Mouse (Mus musculus) left cerebral cortex, postnatal 36 days (tissue): Measurements from ENCODE around the gene Mtfr1l. TPM values are rescaled to one million over a fixed set of nuclear protein-coding genes. Genes with fewer than 3 reads are reported as not detected.
"Not testable (repeated sequence)": the region's sequence is repeated elsewhere in the genome, so short reads cannot be mapped to it uniquely, and the experiment has no call there.

Experiments
- DNase-seq, 2 experiments: peaks; one replicate each; pipeline ENCODE4 v3.0.0; 2021 to 2022; ENCODE audit warnings: low spot score in 2 of 2, mixed read lengths in 1 of 2
- intact Hi-C: fragments of 180-260 bp; cut with DNase I; formaldehyde crosslinking; loops from one replicate; pipeline ENCODE4 v1.15.1; 2025
- total RNA-seq, 2 experiments: library from RNA; stranded (reverse); gene quantifications; 2 replicates each; pipeline ENCODE4 v1.2.3; 2021

Mtfr1l gene
- total RNA-seq, 2 experiments from 2014 or later = 61.9 to 70.2 TPM

GRCm38 (mm10) chr4:134497223-134497622 lies 38.0 kb downstream of the Mtfr1l start:
- no peak for DNase-seq
- intact Hi-C loops = no loop called here

- intact Hi-C loops = no loop called here
- DNase-seq = peak; percentile 82 to 86
Measured at GRCm38 (mm10) chr4:134496595-134497210, 38.5 kb downstream of the Mtfr1l start, which contains the start of gene Paqr7. Gene Paqr7, plus strand, starts transcription at chr4:134496697.

GRCm38 (mm10) chr4:134495546-134495923 lies 39.7 kb downstream of the Mtfr1l start:
- DNase-seq = no peak
- intact Hi-C loops = no loop called here

DNA sequence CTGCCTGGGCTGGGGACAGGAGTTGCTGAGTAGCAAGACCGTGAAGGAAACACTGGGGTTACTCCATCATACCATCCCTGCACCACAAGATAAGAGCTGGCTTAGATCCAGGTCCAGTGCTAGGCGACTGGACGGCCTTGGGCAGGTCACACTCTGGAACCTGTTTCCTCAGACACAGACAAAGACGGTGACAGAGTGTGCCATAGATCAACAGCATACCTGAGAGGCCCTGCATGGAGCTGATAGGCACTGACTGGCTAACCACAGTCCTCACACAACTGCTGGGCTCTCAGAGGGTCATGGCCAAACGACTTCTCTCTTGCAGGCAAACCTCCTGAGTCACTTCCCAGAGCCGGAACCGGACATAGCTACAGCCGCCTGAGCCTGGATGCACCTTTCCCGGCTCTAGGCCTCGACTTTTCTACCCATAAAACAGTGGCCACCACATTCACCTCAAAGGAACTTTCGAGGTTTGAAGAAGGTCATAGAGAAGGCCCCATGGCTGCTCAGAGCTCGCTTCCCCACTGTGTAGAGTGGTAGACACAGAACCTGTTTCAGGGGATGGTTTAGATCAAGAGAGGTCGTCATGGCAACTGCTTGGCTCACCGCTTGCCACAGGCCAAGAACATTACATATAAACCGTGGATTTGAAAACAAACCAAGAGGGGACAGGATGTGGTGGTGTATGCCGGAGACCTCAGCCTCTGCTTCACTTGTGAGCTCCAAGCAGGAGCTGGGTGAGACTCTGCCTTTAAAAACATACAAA lies 40.2 kb downstream of the Mtfr1l start:
- intact Hi-C loops = no loop called here
- no peak for DNase-seq

- intact Hi-C loops = not testable (repeated sequence)
Measured at GRCm38 (mm10) chr4:134494161-134494560, 41.0 kb downstream of the Mtfr1l start.

GRCm38 (mm10) chr4:134491716-134492115 lies 43.5 kb downstream of the Mtfr1l start:
- DNase-seq = no peak

More at GRCm38 (mm10) chr4:134494161-134494560, 41.0 kb downstream of the Mtfr1l start:
- not testable (repeated sequence) for DNase-seq

DNA sequence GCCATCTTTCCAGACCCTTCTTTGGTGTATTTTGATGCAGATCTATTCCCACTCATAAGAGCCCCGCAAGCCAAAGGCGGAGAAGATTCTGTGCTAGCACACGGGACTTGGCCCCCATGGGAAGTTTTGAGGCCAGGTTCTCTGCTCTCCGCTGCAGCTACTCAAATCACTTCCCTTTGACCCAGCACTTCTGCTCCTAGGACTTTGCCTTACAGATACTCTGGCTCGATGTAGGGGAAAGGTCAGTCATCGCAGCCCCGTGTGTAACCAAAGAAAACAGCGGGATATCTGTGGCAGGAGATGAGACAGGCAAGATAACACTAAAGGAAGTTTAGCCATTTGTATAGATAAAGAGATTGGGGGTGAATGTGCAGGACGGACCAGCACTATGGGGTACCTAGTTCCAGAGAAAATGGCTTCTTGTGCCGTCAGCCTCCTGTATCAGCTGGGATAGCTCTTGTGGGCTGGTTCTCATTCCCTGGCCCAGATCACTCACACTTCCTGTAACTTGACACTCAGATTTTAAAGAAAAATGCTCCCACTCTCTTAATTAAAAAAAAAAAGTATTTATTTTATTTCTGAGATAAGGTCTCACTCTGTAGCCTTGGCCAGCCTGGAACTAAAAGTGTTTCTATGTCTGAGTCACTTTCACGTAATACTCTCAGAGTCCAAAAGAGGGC lies 45.1 kb downstream of the Mtfr1l start:
- DNase-seq = no peak
- intact Hi-C loops = no loop called here

More at GRCm38 (mm10) chr4:134491716-134492115, 43.5 kb downstream of the Mtfr1l start:
- intact Hi-C loops = no loop called here

DNA sequence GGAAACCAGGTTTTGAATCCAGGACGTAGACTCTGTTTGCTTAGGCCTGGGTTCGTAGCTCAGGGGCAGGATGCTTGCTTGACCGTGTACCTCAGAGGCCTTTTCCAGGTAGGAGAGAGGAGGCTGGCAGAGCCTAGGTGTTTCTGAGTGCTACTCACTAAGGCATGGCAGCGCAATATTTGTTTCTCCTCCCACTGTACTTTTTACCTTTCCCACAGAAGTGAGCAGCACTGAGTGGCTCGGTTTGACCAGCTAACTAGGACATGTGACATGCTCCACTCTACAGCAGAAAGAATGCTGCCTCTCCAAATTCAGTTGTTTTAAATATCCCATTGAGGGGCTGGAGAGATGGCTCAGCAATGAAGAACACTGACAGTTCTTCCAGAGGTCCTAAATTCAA lies 47.0 kb downstream of the Mtfr1l start:
- intact Hi-C loops = no loop called here
- no peak for DNase-seq

- intact Hi-C loops = no loop called here
- no peak for DNase-seq
Measured at GRCm38 (mm10) chr4:134485151-134485900, 49.9 kb downstream of the Mtfr1l start.

- no peak for DNase-seq
- intact Hi-C loops = no loop called here
Measured at GRCm38 (mm10) chr4:134484231-134484630, 51.0 kb downstream of the Mtfr1l start.

DNA sequence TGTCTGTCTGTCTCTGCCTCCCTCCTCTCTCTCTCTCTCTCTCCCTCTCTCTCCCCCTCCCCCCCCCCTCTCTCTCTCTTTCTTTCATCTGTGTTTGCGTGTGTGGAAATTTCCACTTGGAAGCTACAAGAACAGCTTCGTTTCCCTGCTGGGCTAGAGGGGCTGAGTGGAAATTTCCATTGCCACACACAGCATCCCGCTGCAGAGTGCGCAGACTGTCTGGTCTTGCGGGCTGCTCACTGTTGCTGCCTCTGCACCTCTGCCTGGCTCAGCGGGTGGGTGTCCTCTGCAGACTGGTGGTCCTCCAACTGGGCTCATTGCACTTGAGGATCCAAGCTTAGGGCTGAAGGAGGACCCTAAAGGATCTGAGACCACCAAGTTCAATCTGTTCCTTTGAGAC lies 51.5 kb downstream of the Mtfr1l start:
- intact Hi-C loops = no loop called here
- DNase-seq = peak in 1 of 2 experiments; percentile 62

DNA sequence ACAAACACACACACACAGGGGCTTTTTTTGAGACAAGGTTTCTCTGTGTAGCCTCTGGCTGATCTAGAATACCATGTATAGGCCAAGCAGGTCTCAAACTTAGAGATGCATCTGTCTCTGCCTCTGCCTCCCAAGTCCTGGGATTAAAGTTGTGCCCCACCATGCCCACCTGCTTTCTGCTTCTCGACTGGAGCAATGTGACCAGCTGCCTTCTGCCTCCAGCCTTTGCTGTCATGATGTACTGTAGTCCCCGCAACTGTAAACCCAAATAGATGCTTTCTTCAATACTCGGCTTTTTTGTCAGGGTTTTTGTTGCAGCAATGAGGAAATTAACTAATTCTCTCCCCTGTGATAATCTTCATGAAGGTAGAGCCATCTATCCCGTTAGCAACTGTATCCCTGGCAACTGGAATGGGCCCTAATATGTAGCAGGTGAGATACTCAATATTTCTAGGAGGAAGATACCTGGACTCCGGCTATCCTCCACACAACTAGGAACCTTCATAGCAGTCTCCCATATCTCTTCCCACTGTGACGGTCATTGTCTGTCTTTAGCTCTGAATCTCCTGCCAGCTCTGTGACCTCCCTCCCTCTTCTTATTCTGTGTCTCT lies 52.0 kb downstream of the Mtfr1l start:
- intact Hi-C loops = no loop called here
- DNase-seq = no peak

- intact Hi-C loops = no loop called here
- no peak for DNase-seq
Measured at GRCm38 (mm10) chr4:134482442-134482841, 52.7 kb downstream of the Mtfr1l start.

DNA sequence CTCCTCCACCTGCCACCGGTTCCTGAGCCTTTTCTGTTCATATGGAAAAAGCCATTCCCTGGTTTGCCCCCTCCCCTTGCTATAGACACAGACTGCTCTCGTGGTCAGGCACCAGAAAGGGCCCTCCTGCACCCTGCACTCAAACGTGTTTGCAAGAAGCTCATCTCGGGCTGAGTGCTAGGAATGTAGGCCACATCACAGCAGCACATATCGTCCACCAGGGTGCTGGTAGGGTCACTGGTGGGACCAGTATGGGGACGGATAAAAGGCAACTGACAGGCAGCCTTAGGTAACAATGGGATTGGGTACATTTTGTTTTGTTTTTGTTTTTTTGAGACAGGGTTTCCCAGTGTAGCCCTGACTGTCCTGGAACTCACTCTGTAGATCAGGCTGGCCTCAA lies 53.9 kb downstream of the Mtfr1l start:
- intact Hi-C loops = no loop called here
- DNase-seq = no peak

DNA sequence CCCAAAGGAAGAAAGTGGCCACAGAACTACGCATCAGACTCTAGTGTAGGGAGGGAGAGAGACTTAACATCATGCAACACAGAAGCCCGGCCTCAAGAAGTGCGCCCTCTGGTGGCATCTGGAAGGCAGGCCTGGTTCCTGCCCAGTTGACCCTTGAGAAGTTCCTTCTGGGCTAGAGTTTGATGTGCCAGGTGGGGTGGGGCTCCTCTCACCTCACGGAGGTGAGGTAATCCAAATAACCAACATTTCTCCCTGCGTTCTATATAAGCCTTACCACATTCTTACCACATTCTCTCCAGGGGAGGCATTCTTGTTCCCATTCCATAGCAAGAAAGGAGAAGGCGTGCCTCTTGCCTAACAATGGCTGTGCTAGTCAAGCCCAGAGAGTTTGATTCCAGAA lies 54.3 kb downstream of the Mtfr1l start:
- peak in 1 of 2 experiments; percentile 71 for DNase-seq
- intact Hi-C loops = no loop called here

- no peak for DNase-seq
- intact Hi-C loops = no loop called here
Measured at GRCm38 (mm10) chr4:134479839-134480238, 55.3 kb downstream of the Mtfr1l start.

- peak; percentile 93 for DNase-seq
- intact Hi-C loops = loop anchor here (1.0 kb wide), 1 partner anchor 82 kb away; the partner anchor contains the start of gene Pafah2
Measured at GRCm38 (mm10) chr4:134478031-134478430, 57.2 kb downstream of the Mtfr1l start.

- intact Hi-C loops = no loop called here
- DNase-seq = no peak
Measured at GRCm38 (mm10) chr4:134476899-134477298, 58.3 kb downstream of the Mtfr1l start.
